Mouse (Mus musculus) CH12.LX (cell line): ENCODE measurements around the gene Ankrd35.

Source experiments
- CTCF ChIP-seq, 2 experiments: IDR thresholded peaks in 1 of 2; conservative IDR thresholded peaks in 1 of 2; 2 replicates each; pipeline ENCODE4 v1.5.1; 2011 to 2012; ENCODE audit warnings: low read depth in 2 of 2, low read length in 2 of 2, improper control_type of control experiment in 1 of 2, inconsistent platforms in 1 of 2, mild to moderate bottlenecking in 1 of 2, moderate library complexity in 1 of 2
- MAFK ChIP-seq: IDR thresholded peaks from 2 replicates; pipeline ENCODE4 v1.6.1; 2011; ENCODE audit warnings: low read length, improper control_type of control experiment; ENCODE audit not compliant: insufficient replicate concordance
- POLR2A ChIP-seq: IDR thresholded peaks from 2 replicates; pipeline ENCODE4 v1.6.1; 2011; ENCODE audit warnings: low read depth, mild to moderate bottlenecking, improper control_type of control experiment, low read length
- TCF12 ChIP-seq: IDR thresholded peaks from 2 replicates; pipeline ENCODE4 v1.6.1; 2014; ENCODE audit warnings: low read depth, mild to moderate bottlenecking, inconsistent platforms, low read length, improper control_type of control experiment

- TF ChIP-seq CTCF (conservative IDR thresholded peaks at IDR 0.05 in 1 of 2, IDR thresholded peaks at IDR 0.05 in 1 of 2; ENCODE audit: low read depth in 2 of 2, low read length in 2 of 2) (no peak), TCF12 (peak; percentile 72), POLR2A (peak; percentile 69), MAFK (no peak)
These were observed 27.1 kb downstream of the Ankrd35 start for GRCm38 (mm10) chr3:96696766-96697732.
